Mouse (Mus musculus): ENCODE measurements at regions not wholly inside any gene's neighbourhood (a gene's known extent, or its start where the extent isn't known, plus 50 kb on each side); places are given as distances from the start of the nearest gene placed in this dataset.

GRCm38 (mm10) chr3:50660966-50661365, 217.6 kb upstream of the Slc7a11 start:
- Histone ChIP-seq H3K9me3 (ENCODE audit: control insufficient read depth, low read length) (no peaks in the 10 kb centered on the region), H3K4me2 (ENCODE audit: low read depth) (no peak overlapping the region), H3K27me3 (ENCODE audit: control insufficient read depth, insufficient read depth, low read length) (no peaks in the 10 kb centered on the region), H3K4me3 (ENCODE audit: low read depth, low read length) (no peak overlapping the region), H3K36me3 (ENCODE audit: control insufficient read depth, insufficient read depth, low read length) (no peaks in the 10 kb centered on the region), H3K27ac (ENCODE audit: low read depth, low read length) (no peak overlapping the region), H3K4me1 (ENCODE audit: control insufficient read depth, insufficient read depth, low read length) (no peaks in the 10 kb centered on the region), H3K9ac (ENCODE audit: low read length) (no peak overlapping the region)
- DNase-seq (ENCODE audit: low spot score) (no peak), ATAC-seq (ENCODE audit: insufficient read depth, low FRiP score, low TSS enrichment) (no peak)
- WGBS, result 85% methylated on average over 7 of the region's 7 CpGs

DNA sequence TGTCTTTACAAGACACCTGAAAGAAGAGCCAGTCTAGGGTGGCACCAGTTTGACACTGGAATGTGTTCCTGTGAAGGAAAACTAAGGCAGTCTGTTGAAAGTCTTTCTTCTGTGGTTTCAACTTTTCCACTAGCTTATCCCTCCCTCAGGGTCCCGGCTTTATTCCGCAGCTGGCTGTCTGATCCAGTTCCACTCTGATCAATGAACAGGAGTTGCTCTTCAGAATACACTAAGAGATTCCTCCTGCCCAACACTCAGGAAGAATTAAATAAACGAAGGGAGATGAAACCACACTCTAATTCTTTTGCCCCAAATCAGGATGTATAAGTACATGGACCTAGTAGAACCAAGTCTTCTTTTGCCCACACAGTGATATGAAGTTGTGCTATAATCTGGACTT, 217.2 kb upstream of the Slc7a11 start:
- 91% methylated on average over 3 of the region's 3 CpGs for WGBS

DNA sequence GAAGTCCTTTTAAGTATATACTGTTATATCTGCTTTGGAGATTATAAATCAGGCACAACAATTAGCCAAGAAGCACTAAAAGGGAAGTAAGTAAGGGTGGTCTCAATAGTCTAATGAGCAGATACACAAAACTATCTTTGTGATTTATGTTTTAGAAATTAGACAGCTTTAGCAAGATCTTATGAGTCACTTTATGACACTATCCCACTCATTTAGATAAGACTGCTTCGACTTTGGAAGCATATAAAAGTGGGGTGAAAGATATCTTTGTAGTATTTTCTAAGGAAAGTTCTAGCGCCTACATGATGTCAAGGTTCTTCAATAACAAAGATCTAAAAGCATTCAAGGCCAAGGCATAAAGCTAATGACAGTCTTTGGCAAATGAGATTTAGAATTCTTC, 214.5 kb upstream of the Slc7a11 start:
- Histone ChIP-seq H3K36me3 (ENCODE audit: control insufficient read depth, insufficient read depth, low read length) (no peaks in the 10 kb centered on the region), H3K9ac (ENCODE audit: low read length) (no peak overlapping the region), H3K9me3 (ENCODE audit: control insufficient read depth, low read length) (no peaks in the 10 kb centered on the region), H3K4me3 (ENCODE audit: low read depth, low read length) (no peak overlapping the region), H3K27me3 (ENCODE audit: control insufficient read depth, insufficient read depth, low read length) (no peaks in the 10 kb centered on the region), H3K27ac (ENCODE audit: low read depth, low read length) (no peak overlapping the region), H3K4me1 (ENCODE audit: control insufficient read depth, insufficient read depth, low read length) (no peaks in the 10 kb centered on the region), H3K4me2 (ENCODE audit: low read depth) (no peak overlapping the region)
- no peak for DNase-seq (ENCODE audit: low spot score)
- ATAC-seq (ENCODE audit: insufficient read depth, low FRiP score, low TSS enrichment), result no peak
- 79% methylated on average over 2 of the region's 2 CpGs for WGBS

More for the DNA sequence above, 217.2 kb upstream of the Slc7a11 start:
- no peak for DNase-seq (ENCODE audit: low spot score)
- no peak for ATAC-seq (ENCODE audit: insufficient read depth, low FRiP score, low TSS enrichment)
- Histone ChIP-seq H3K27me3 (ENCODE audit: control insufficient read depth, insufficient read depth, low read length) (no peaks in the 10 kb centered on the region), H3K9ac (ENCODE audit: low read length) (no peak overlapping the region), H3K9me3 (ENCODE audit: control insufficient read depth, low read length) (no peaks in the 10 kb centered on the region), H3K4me3 (ENCODE audit: low read depth, low read length) (no peak overlapping the region), H3K4me1 (ENCODE audit: control insufficient read depth, insufficient read depth, low read length) (no peaks in the 10 kb centered on the region), H3K27ac (ENCODE audit: low read depth, low read length) (no peak overlapping the region), H3K36me3 (ENCODE audit: control insufficient read depth, insufficient read depth, low read length) (no peaks in the 10 kb centered on the region), H3K4me2 (ENCODE audit: low read depth) (no peak overlapping the region)

GRCm38 (mm10) chr3:50654441-50654840, 211.0 kb upstream of the Slc7a11 start:
- H3K4me1 ChIP-seq (ENCODE audit: control insufficient read depth, insufficient read depth, low read length), result no peaks in the 10 kb centered on the region
- H3K4me3 ChIP-seq (ENCODE audit: low read depth, low read length), result no peak overlapping the region
- DNase-seq (ENCODE audit: low spot score) (no peak), ATAC-seq (ENCODE audit: insufficient read depth, low FRiP score, low TSS enrichment) (no peak)
- H3K9me3 ChIP-seq (ENCODE audit: control insufficient read depth, low read length), result no peaks in the 10 kb centered on the region
- 95% methylated on average over 2 of the region's 2 CpGs for WGBS
- no peaks in the 10 kb centered on the region for H3K36me3 ChIP-seq (ENCODE audit: control insufficient read depth, insufficient read depth, low read length)
- no peak overlapping the region for H3K9ac ChIP-seq (ENCODE audit: low read length)
- H3K27me3 ChIP-seq (ENCODE audit: control insufficient read depth, insufficient read depth, low read length), result no peaks in the 10 kb centered on the region
- no peak overlapping the region for H3K27ac ChIP-seq (ENCODE audit: low read depth, low read length)
- H3K4me2 ChIP-seq (ENCODE audit: low read depth), result no peak overlapping the region

DNA sequence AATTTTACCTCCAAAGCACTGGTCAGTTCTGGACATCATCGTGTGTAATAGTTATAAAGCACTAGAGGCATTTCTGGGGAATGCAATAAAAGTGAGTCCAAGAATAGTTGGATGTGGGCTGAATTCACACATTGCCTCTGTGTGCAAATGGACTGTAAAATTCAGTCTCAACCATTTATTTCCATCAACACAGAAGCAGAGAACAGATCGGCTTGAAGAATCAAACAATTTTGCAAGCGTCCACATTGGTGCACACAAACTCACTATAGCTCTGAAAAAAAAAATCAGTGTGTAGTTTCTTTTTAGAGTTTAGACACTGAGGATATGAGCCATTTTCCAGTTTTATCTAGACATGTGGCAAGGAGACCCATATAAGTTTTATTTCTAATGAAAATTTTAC, 208.9 kb upstream of the Slc7a11 start:
- no peaks in the 10 kb centered on the region for H3K36me3 ChIP-seq (ENCODE audit: control insufficient read depth, insufficient read depth, low read length)
- no peaks in the 10 kb centered on the region for H3K4me1 ChIP-seq (ENCODE audit: control insufficient read depth, insufficient read depth, low read length)
- no peak overlapping the region for H3K4me2 ChIP-seq (ENCODE audit: low read depth)
- ATAC-seq (ENCODE audit: insufficient read depth, low FRiP score, low TSS enrichment), result no peak
- no peaks in the 10 kb centered on the region for H3K27me3 ChIP-seq (ENCODE audit: control insufficient read depth, insufficient read depth, low read length)
- no peak for DNase-seq (ENCODE audit: low spot score)
- H3K9ac ChIP-seq (ENCODE audit: low read length), result no peak overlapping the region
- H3K27ac ChIP-seq (ENCODE audit: low read depth, low read length), result no peak overlapping the region
- no peak overlapping the region for H3K4me3 ChIP-seq (ENCODE audit: low read depth, low read length)
- no peaks in the 10 kb centered on the region for H3K9me3 ChIP-seq (ENCODE audit: control insufficient read depth, low read length)
- 92% methylated on average over 3 of the region's 3 CpGs for WGBS

DNA sequence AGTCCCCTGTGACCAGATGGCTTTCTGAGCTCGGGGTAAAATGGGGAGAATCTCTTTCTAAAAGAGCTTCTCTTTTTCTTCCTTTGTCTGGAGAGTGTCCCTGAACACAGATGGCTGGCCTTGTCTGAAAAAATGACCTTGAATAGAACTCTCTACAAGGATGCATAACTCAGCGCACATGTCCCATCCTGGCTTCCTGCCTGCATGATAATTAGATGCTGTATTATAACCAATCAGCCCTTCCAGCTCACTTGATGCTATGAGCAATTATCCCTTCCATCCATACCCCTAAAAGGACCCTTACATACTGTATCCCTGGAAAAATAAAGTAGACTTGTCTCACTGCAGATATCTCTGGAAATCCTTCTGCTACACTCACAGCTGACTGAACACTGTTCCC, 199.7 kb upstream of the Slc7a11 start:
- 71% methylated on average over 2 of the region's 2 CpGs for WGBS
- H3K27me3 ChIP-seq (ENCODE audit: control insufficient read depth, insufficient read depth, low read length), result no peaks in the 10 kb centered on the region
- no peak for ATAC-seq (ENCODE audit: insufficient read depth, low FRiP score, low TSS enrichment)

DNA sequence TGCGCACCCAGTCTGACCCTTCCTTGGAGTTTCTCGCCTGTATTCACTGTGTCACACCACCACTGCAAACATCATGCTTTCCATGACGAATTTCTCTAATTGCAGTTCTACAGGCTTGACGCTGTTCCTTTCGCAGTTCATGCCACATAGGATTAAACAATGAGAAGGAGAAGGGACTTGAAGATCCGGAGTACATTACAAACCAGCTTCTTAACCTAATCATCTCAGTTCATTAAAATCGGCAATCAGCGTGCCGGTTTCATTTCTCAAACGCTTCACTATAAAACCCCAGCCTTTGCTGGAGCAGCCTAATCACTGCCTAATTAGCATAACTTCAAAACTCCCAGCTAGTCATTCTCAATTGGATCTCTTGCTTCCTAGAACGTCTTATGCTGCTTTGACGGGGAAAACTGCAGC, 196.5 kb upstream of the Slc7a11 start:
- no peak overlapping the region for H3K4me2 ChIP-seq (ENCODE audit: low read depth)
- DNase-seq (ENCODE audit: low spot score), result no peak
- no peak overlapping the region for H3K4me3 ChIP-seq (ENCODE audit: low read depth, low read length)
- H3K9ac ChIP-seq (ENCODE audit: low read length), result no peak overlapping the region
- H3K36me3 ChIP-seq (ENCODE audit: control insufficient read depth, insufficient read depth, low read length), result no peaks in the 10 kb centered on the region
- WGBS, result 86% methylated on average over 12 of the region's 12 CpGs
- no peak overlapping the region for H3K27ac ChIP-seq (ENCODE audit: low read depth, low read length)
- H3K27me3 ChIP-seq (ENCODE audit: control insufficient read depth, insufficient read depth, low read length), result no peaks in the 10 kb centered on the region
- no peak for ATAC-seq (ENCODE audit: insufficient read depth, low FRiP score, low TSS enrichment)
- H3K4me1 ChIP-seq (ENCODE audit: control insufficient read depth, insufficient read depth, low read length), result no peaks in the 10 kb centered on the region
- no peaks in the 10 kb centered on the region for H3K9me3 ChIP-seq (ENCODE audit: control insufficient read depth, low read length)

More for the DNA sequence above, 199.7 kb upstream of the Slc7a11 start:
- Histone ChIP-seq H3K4me3 (ENCODE audit: low read depth, low read length) (no peak overlapping the region), H3K4me1 (ENCODE audit: control insufficient read depth, insufficient read depth, low read length) (no peaks in the 10 kb centered on the region), H3K4me2 (ENCODE audit: low read depth) (no peak overlapping the region), H3K9ac (ENCODE audit: low read length) (no peak overlapping the region), H3K36me3 (ENCODE audit: control insufficient read depth, insufficient read depth, low read length) (no peaks in the 10 kb centered on the region), H3K27ac (ENCODE audit: low read depth, low read length) (no peak overlapping the region), H3K9me3 (ENCODE audit: control insufficient read depth, low read length) (no peaks in the 10 kb centered on the region)
- DNase-seq (ENCODE audit: low spot score), result no peak

- WGBS, result 93% methylated on average over 7 of the region's 7 CpGs
- Histone ChIP-seq H3K9me3 (ENCODE audit: control insufficient read depth, low read length) (no peaks in the 10 kb centered on the region), H3K9ac (ENCODE audit: low read length) (no peak overlapping the region), H3K4me1 (ENCODE audit: control insufficient read depth, insufficient read depth, low read length) (no peaks in the 10 kb centered on the region), H3K4me3 (ENCODE audit: low read depth, low read length) (no peak overlapping the region), H3K27ac (ENCODE audit: low read depth, low read length) (no peak overlapping the region), H3K27me3 (ENCODE audit: control insufficient read depth, insufficient read depth, low read length) (no peaks in the 10 kb centered on the region), H3K36me3 (ENCODE audit: control insufficient read depth, insufficient read depth, low read length) (no peaks in the 10 kb centered on the region), H3K4me2 (ENCODE audit: low read depth) (no peak overlapping the region)
- ATAC-seq (ENCODE audit: insufficient read depth, low FRiP score, low TSS enrichment) (no peak), DNase-seq (ENCODE audit: low spot score) (no peak)
Observed at GRCm38 (mm10) chr3:50634457-50635075, 191.2 kb upstream of the Slc7a11 start.

DNA sequence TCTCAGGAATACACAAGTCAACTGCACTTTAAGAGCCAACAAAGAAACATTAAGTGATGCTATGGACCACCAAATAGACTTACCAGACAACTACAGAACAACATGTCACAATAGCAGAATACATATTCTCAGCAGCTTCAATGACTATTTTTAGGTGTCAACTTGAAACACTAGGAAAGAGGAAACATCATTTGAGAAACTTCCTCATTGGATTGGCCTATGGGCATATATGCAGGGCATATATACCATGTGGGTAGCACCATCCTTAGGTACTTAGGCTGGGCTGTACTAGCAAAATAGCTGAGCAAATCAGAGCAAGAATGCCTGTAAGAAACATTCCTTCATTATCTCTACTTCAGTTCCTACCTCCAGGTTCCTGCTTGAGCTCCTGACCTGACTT, 187.9 kb upstream of the Slc7a11 start:
- H3K4me2 ChIP-seq (ENCODE audit: low read depth), result no peak overlapping the region

More for the DNA sequence above, 187.9 kb upstream of the Slc7a11 start:
- ATAC-seq (ENCODE audit: insufficient read depth, low FRiP score, low TSS enrichment) (no peak), DNase-seq (ENCODE audit: low spot score) (no peak)
- Histone ChIP-seq H3K9me3 (ENCODE audit: control insufficient read depth, low read length) (no peaks in the 10 kb centered on the region), H3K4me3 (ENCODE audit: low read depth, low read length) (no peak overlapping the region), H3K36me3 (ENCODE audit: control insufficient read depth, insufficient read depth, low read length) (no peaks in the 10 kb centered on the region), H3K4me1 (ENCODE audit: control insufficient read depth, insufficient read depth, low read length) (no peaks in the 10 kb centered on the region), H3K9ac (ENCODE audit: low read length) (no peak overlapping the region), H3K27ac (ENCODE audit: low read depth, low read length) (no peak overlapping the region), H3K27me3 (ENCODE audit: control insufficient read depth, insufficient read depth, low read length) (no peaks in the 10 kb centered on the region)
